Mouse (Mus musculus): ENCODE results near the gene 2010111I01Rik.
"Not testable (repeated sequence)": the region's sequence is repeated elsewhere in the genome, so short reads cannot be mapped to it uniquely, and the experiment has no call there.

Gene 2010111I01Rik

GRCm38 (mm10) chr13:62964640-62965311, at the start of gene 2010111I01Rik:
Gene 2010111I01Rik (plus strand): TSS chr13:62964893.
- peak; percentile 93 for DNase-seq

GRCm38 (mm10) chr13:62916675-62917074, 48.0 kb upstream of the 2010111I01Rik start:
- no peak for DNase-seq

GRCm38 (mm10) chr13:62917416-62918110, 47.1 kb upstream of the 2010111I01Rik start:
- no peak for DNase-seq

- DNase-seq: peak; percentile 56
Observed at GRCm38 (mm10) chr13:62919647-62920341, 44.9 kb upstream of the 2010111I01Rik start.

- DNase-seq: no peak
Observed at GRCm38 (mm10) chr13:62922645-62923044, 42.0 kb upstream of the 2010111I01Rik start.

- no peak for DNase-seq
Observed at GRCm38 (mm10) chr13:62923182-62923581, 41.5 kb upstream of the 2010111I01Rik start.

GRCm38 (mm10) chr13:62926479-62926878, 38.2 kb upstream of the 2010111I01Rik start:
- peak; percentile 4 for DNase-seq

GRCm38 (mm10) chr13:62927470-62927869, 37.2 kb upstream of the 2010111I01Rik start:
- DNase-seq: no peak

- not testable (repeated sequence) for DNase-seq
Observed at GRCm38 (mm10) chr13:62929144-62929543, 35.5 kb upstream of the 2010111I01Rik start.

GRCm38 (mm10) chr13:62929766-62930389, 34.8 kb upstream of the 2010111I01Rik start:
- no peak for DNase-seq

- no peak for DNase-seq
Observed at GRCm38 (mm10) chr13:62932452-62932851, 32.2 kb upstream of the 2010111I01Rik start.

- no peak for DNase-seq
Observed at GRCm38 (mm10) chr13:62939371-62939770, 25.3 kb upstream of the 2010111I01Rik start.

- DNase-seq: no peak
Observed at GRCm38 (mm10) chr13:62939797-62940196, 24.9 kb upstream of the 2010111I01Rik start.

- DNase-seq: no peak
Observed at GRCm38 (mm10) chr13:62940721-62941120, 24.0 kb upstream of the 2010111I01Rik start.

- no peak for DNase-seq
Observed at GRCm38 (mm10) chr13:62941341-62942005, 23.2 kb upstream of the 2010111I01Rik start.

- DNase-seq: no peak
Observed at GRCm38 (mm10) chr13:62943274-62943830, 21.3 kb upstream of the 2010111I01Rik start.

GRCm38 (mm10) chr13:62944109-62944508, 20.6 kb upstream of the 2010111I01Rik start:
- no peak for DNase-seq

- DNase-seq: no peak
Observed at GRCm38 (mm10) chr13:62949560-62950188, 15.0 kb upstream of the 2010111I01Rik start.

- no peak for DNase-seq
Observed at GRCm38 (mm10) chr13:62951606-62952005, 13.1 kb upstream of the 2010111I01Rik start.

- no peak for DNase-seq
Observed at GRCm38 (mm10) chr13:62952047-62952446, 12.6 kb upstream of the 2010111I01Rik start.

- no peak for DNase-seq
Observed at GRCm38 (mm10) chr13:62952624-62953023, 12.1 kb upstream of the 2010111I01Rik start.

- no peak for DNase-seq
Observed at GRCm38 (mm10) chr13:62955997-62956396, 8.7 kb upstream of the 2010111I01Rik start.

Measured in cerebellum, adult 11 months (tissue).